Mouse (Mus musculus) liver, postnatal 0 days (tissue): ENCODE data around the gene Mob3c. TPM values are rescaled to one million over a fixed set of nuclear protein-coding genes. Genes with fewer than 3 reads are reported as not detected.
A peak's percentile ranks its signal among the peaks of the same experiment; 100 is the strongest.

Experiments
- ATAC-seq: fragments of 200-750 bp; cut with Nextera tagmentation; 2 replicates; pipeline ENCODE4 v1.8.0; 2017; ENCODE audit warnings: mild to moderate bottlenecking, moderate library complexity
- DNase-seq: peaks from one replicate; pipeline ENCODE4 v3.0.0-alpha.2; 2016
- H3K27ac ChIP-seq: fragments of 300-500 bp; sonication (generic); 2 replicates; pipeline ENCODE4 v1.5.1; 2014; ENCODE audit warnings: antibody characterized with exemption, moderate library complexity, mild to moderate bottlenecking, low read depth
- H3K27me3 ChIP-seq: fragments of 300-500 bp; sonication (generic); 2 replicates; pipeline ENCODE4 v1.6.1; 2014; ENCODE audit warnings: low read length, control low read depth, mixed read lengths; ENCODE audit not compliant: insufficient read depth
- H3K36me3 ChIP-seq: fragments of 300-500 bp; sonication (generic); replicated peaks from 2 replicates; pipeline ENCODE4 v1.6.1; 2014; ENCODE audit warnings: mild to moderate bottlenecking, control low read depth, low read length, moderate library complexity, mixed read lengths; ENCODE audit not compliant: insufficient read depth
- H3K4me1 ChIP-seq: fragments of 300-500 bp; sonication (generic); 2 replicates; pipeline ENCODE4 v1.6.1; 2014; ENCODE audit warnings: antibody characterized with exemption, mild to moderate bottlenecking, control low read depth; ENCODE audit not compliant: insufficient read depth
- H3K4me2 ChIP-seq: fragments of 300-500 bp; sonication (generic); 2 replicates; pipeline ENCODE4 v1.6.1; 2014; ENCODE audit warnings: low read depth, mild to moderate bottlenecking, low read length, moderate library complexity, mixed read lengths
- H3K4me3 ChIP-seq: fragments of 300-500 bp; sonication (generic); 2 replicates; pipeline ENCODE4 v1.5.1; 2014; ENCODE audit warnings: low read depth, low read length
- H3K9ac ChIP-seq: fragments of 300-500 bp; sonication (generic); replicated peaks from 2 replicates; pipeline ENCODE4 v1.6.1; 2014; ENCODE audit warnings: mild to moderate bottlenecking, moderate library complexity
- H3K9me3 ChIP-seq: fragments of 300-500 bp; sonication (generic); 2 replicates; pipeline ENCODE4 v1.6.1; 2016; ENCODE audit warnings: mild to moderate bottlenecking, control low read depth, low read length, mixed read lengths
- CTCF ChIP-seq: sonication (generic); IDR thresholded peaks from 2 replicates; pipeline ENCODE4 v1.5.1; 2016; ENCODE audit warnings: antibody characterized with exemption, low read depth
- EP300 ChIP-seq: IDR thresholded peaks from 2 replicates; pipeline ENCODE4 v1.6.1; 2016; ENCODE audit warnings: antibody characterized with exemption, low read depth, mild to moderate bottlenecking
- WGBS: fragments of 180-500 bp; shearing (Covaris S2); extraction: QIAGEN DNeasy Blood & Tissue Kit; methylation state at CpG from one replicate; pipeline ENCODE4 v1.1.7; 2014; ENCODE audit not compliant: insufficient replicate concordance; 5-methylcytosine and 5-hydroxymethylcytosine counted together
- polyA plus RNA-seq: library from polyadenylated mRNA; unstranded; fragments of >200 nt; fragmentation: Nextera tagmentation; extraction: Ambion mirVana; gene quantifications from 2 replicates; pipeline ENCODE4 v1.2.1, GENCODE M21; 2015

Gene Mob3c
- 7.3 and 10.0 TPM in 2 replicates for polyA plus RNA-seq

DNA sequence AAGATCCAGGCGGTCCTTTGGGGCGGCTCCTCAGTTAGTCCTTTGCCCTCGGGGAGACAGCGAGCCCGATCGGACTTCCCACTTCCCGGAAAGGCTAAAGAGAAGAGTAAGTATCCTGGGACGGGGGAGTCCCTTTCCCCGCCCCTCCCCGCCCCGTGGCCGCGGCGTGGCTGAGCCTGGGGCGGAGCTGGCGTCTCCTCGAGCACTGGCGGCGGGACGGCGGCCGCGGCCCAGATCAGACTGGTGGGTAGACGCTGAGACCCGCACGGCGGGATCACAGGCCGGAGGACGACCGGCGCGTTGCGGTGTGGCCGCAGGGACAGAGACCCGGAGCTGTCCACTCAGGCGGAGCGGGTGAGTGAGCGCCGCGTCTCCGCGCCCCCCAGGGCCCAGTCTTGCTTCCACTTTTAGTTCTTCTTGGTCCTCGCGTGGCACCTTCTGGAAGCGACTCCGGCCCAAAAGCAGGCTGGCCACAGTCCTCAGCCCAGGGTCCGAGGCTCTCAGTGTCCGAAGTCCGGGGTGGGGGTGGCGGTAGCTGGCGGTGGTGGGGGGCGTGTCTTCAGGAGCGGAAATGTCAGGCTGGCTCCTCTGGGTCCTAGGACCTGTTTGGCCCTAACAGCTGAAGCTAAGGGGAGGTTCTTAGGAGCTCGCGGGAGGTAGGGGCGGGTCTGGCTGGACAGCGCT is at the start of gene Mob3c:
Gene Mob3c (plus strand): TSS at position 205 of the 684 bp plus-strand sequence.
- WGBS: under 1% methylated on average over 40 of the region's 57 CpGs
- H3K4me1 ChIP-seq: peaks cover 63% of the 10 kb centered on the region
- peak within 1 kb of the TSS; percentile 98 for H3K27ac ChIP-seq
- peak within 1 kb of the TSS; percentile 82 for H3K4me2 ChIP-seq
- peaks cover 15% of the 10 kb centered on the region for H3K36me3 ChIP-seq
- ATAC-seq (peak; percentile 94), DNase-seq (peak; percentile 87)
- peak within 1 kb of the TSS; percentile 94 for H3K9ac ChIP-seq
- H3K27me3 ChIP-seq: no peaks in the 10 kb centered on the region
- H3K4me3 ChIP-seq: peak within 1 kb of the TSS; percentile 96
- TF ChIP-seq CTCF (no peak), EP300 (no peak)
- H3K9me3 ChIP-seq: no peaks in the 10 kb centered on the region

DNA sequence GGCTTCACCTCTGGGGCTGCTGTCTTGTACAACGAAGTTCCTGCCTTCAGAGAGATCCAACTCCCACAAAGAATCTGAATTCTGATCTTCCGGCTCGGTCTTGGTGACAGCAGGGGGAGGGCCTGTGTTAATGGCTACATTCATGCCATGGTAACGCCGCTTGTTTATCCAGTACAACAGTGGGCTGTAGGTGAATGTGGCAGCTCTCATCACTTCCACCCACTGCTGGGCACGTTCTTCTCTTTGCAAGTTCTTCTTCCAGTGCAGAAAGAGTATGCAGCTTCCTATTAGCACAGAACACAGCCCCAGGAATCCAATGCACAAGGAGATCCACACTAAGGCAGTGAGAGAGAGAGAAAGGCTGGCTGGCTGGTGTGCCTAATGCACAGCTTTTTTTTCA is 47.6 kb upstream of the Mob3c start:
- H3K36me3 ChIP-seq: 0 out of 2 replicates have a peak, but pooled peaks cover 4% of the 10 kb centered on the region
- no peak overlapping the region for H3K4me3 ChIP-seq
- TF ChIP-seq EP300 (no peak), CTCF (no peak)
- no peak overlapping the region for H3K9ac ChIP-seq
- no peak overlapping the region for H3K4me2 ChIP-seq
- ATAC-seq (no peak), DNase-seq (no peak)
- H3K9me3 ChIP-seq: no peaks in the 10 kb centered on the region
- H3K27ac ChIP-seq: no peak overlapping the region
- H3K4me1 ChIP-seq: peaks cover 3% of the 10 kb centered on the region; the same call in 1 of the 2 replicates
- no peaks in the 10 kb centered on the region for H3K27me3 ChIP-seq
- WGBS: 52% methylated on average over 6 of the region's 6 CpGs

DNA sequence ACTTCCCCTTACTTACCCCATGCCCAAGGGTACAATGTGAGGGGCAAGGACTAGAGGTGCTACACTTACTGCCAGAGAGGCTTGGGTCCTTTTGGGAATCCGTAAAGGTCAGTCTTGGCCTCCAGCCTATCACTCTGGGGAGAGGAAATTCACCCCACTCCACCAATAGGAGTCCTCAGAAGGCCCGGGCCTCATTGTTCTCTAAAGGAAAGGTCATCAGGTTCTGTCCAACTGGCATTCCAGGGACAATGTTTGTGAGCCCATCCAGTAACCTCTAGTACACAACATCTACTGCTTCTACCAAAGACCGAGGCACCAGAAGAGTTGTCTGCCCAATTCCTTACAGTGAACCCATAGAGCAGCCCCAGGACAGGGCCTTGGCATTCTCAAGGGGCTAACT is 47.0 kb upstream of the Mob3c start, which contains the start of gene Tex38:
Gene Tex38 (minus strand): TSS at position 101 of the 400 bp plus-strand sequence.
- ATAC-seq: no peak
- Histone ChIP-seq H3K4me2 (no peak within 1 kb of the TSS), H3K4me1 (peaks cover 9% of the 10 kb centered on the region), H3K27ac (no peak within 1 kb of the TSS), H3K9me3 (no peaks in the 10 kb centered on the region), H3K4me3 (no peak within 1 kb of the TSS), H3K36me3 (0 out of 2 replicates have a peak, but pooled peaks cover 4% of the 10 kb centered on the region), H3K9ac (no peak within 1 kb of the TSS), H3K27me3 (no peaks in the 10 kb centered on the region)
- WGBS: 73% methylated on average over 3 of the region's 3 CpGs
- TF ChIP-seq CTCF: no peak
- TF ChIP-seq EP300: no peak
- DNase-seq: no peak

DNA sequence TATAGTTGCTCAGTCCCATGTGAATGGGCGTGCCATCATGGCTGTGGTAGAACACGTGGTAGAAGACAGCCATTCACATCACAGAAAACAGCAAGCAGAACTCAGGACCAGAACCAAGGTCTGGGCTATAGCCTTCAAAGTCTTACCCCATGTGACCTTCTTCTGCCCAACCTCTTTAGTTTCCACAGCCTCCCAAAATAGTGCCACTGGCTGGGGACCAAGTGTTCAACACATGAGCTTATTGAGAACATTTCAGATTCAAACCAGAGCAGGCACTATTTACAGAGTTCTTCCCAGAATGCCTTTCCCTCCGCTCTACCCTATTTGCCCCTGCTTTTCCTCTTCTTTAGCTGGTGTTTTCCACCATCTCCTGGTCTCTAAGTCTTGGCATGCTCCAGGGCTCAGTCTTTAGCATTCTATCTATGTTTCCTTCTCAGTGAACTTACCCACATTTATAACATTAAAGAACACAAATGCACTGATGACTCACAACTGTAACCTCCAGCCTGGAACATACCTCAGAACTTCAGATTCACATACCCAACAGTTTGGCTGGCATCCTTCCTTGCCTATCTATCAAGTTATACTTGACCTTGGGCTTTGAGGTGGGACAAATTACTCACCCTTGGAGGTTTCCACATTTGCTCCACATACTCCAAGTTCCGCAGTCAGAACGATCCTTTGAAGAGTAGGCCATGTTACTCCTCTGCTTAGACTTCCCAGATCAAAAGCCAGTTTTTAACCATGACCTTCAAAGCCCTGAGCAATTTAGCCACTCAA is 45.7 kb upstream of the Mob3c start:
- no peak for ATAC-seq
- no peak overlapping the region for H3K27ac ChIP-seq

DNA sequence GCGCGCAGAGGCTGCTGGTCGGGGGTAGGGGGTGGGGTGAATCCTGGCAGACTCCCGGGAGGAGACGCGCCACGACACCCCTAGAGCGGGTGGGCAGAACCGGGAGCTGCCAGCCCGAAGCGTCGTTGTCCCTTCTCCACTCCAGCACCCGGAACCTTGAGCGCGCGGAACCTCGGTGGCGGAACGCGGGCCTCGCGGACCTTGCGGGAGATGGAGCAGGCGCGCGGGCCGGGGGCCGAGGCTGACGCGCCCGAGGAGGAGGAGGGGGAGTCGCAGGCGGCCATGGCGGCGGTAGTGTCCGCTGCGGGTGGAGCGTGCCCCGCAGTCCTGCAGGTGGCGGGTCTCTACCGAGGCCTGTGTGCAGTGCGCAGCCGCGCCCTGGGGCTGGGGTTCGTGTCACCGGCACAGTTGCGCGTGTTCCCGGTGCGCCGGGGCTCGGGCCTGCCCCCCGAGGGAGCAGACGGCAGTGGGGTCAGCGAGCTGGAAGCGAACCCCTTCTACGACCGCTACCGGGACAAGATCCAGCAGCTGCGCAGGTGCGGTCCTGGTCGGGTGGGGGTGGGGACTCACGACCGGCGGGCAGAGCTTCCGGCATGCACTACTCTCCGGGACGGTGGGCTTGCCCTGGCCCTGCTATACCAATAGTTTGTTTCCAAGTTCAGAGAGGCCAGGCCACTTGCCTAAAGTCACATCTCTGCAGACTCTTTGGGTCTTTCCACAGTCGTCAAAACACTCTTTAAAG is 43.0 kb upstream of the Mob3c start, which contains the start of gene Atpaf1:
Gene Atpaf1 (plus strand): TSS at position 44 of the 742 bp plus-strand sequence.
- no peaks in the 10 kb centered on the region for H3K27me3 ChIP-seq
- ATAC-seq (peak; percentile 85), DNase-seq (peak; percentile 78)
- no peaks in the 10 kb centered on the region for H3K9me3 ChIP-seq
- TF ChIP-seq EP300: no peak
- TF ChIP-seq CTCF: peak; percentile 35
- peak within 1 kb of the TSS; percentile 49 for H3K27ac ChIP-seq
- H3K9ac ChIP-seq: peak within 1 kb of the TSS; percentile 82
- H3K4me2 ChIP-seq: peak within 1 kb of the TSS; percentile 72
- H3K4me3 ChIP-seq: peak within 1 kb of the TSS; percentile 76
- WGBS: under 1% methylated on average over 52 of the region's 69 CpGs
- H3K36me3 ChIP-seq: peaks cover 16% of the 10 kb centered on the region
- H3K4me1 ChIP-seq: peaks cover 11% of the 10 kb centered on the region

More for the DNA sequence above, 45.7 kb upstream of the Mob3c start:
- H3K27me3 ChIP-seq: no peaks in the 10 kb centered on the region
- H3K4me3 ChIP-seq: no peak overlapping the region
- H3K36me3 ChIP-seq: no peaks in the 10 kb centered on the region
- H3K4me1 ChIP-seq: peaks cover 11% of the 10 kb centered on the region
- H3K9me3 ChIP-seq: no peaks in the 10 kb centered on the region
- H3K9ac ChIP-seq: no peak overlapping the region
- H3K4me2 ChIP-seq: no peak overlapping the region
- TF ChIP-seq EP300 (no peak), CTCF (no peak)
- 79% methylated on average over 5 of the region's 5 CpGs for WGBS
- DNase-seq: no peak
